Mouse (Mus musculus) testis, adult 2 months (tissue): Measurements from ENCODE around the gene Tacr3.

Experiments used
- CTCF ChIP-seq: fragments of 200-500 bp; IDR thresholded peaks from 2 replicates; pipeline ENCODE4 v1.5.1; 2012; ENCODE audit warnings: low read depth, mild to moderate bottlenecking, inconsistent platforms, low read length, moderate library complexity; ENCODE audit not compliant: control insufficient read depth, insufficient read depth, insufficient replicate concordance
- POLR2A ChIP-seq: fragments of 200-500 bp; IDR thresholded peaks from 2 replicates; pipeline ENCODE4 v1.6.1; 2012; ENCODE audit warnings: low read depth, mild to moderate bottlenecking, inconsistent platforms, low read length, moderate library complexity; ENCODE audit not compliant: control insufficient read depth

GRCm38 (mm10) chr3:134908890-134909289 lies 80.1 kb downstream of the Tacr3 start:
- no peak for TF ChIP-seq CTCF
- no peak for TF ChIP-seq POLR2A
